Mouse (Mus musculus) cortical plate, adult 2 months (tissue): ENCODE data around the gene Rarg. TPM values are rescaled to one million over a fixed set of nuclear protein-coding genes. Genes with fewer than 3 reads are reported as not detected.
A peak's percentile ranks its signal among the peaks of the same experiment; 100 is the strongest.

Source experiments
- H3K27ac ChIP-seq: fragments of 200-500 bp; 2 replicates; pipeline ENCODE4 v1.5.1; 2012; ENCODE audit warnings: low read length, control low read depth, inconsistent platforms; ENCODE audit not compliant: insufficient read depth
- H3K4me1 ChIP-seq: fragments of 200-500 bp; 2 replicates; pipeline ENCODE4 v1.6.1; 2011; ENCODE audit warnings: low read length; ENCODE audit not compliant: control insufficient read depth, insufficient read depth
- H3K4me3 ChIP-seq: fragments of 200-500 bp; 2 replicates; pipeline ENCODE4 v1.5.1; 2011; ENCODE audit warnings: mild to moderate bottlenecking, low read length, control low read depth; ENCODE audit not compliant: insufficient read depth
- CTCF ChIP-seq: fragments of 200-500 bp; IDR thresholded peaks from 2 replicates; pipeline ENCODE4 v1.5.1; 2011; ENCODE audit warnings: mild to moderate bottlenecking, control low read depth, low read length; ENCODE audit not compliant: insufficient read depth; ENCODE audit errors: extremely low read depth
- POLR2A ChIP-seq: fragments of 200-500 bp; IDR thresholded peaks from 2 replicates; pipeline ENCODE4 v1.6.1; 2011; ENCODE audit warnings: mild to moderate bottlenecking, low read length, control low read depth; ENCODE audit not compliant: insufficient read depth; ENCODE audit errors: extremely low read depth
- polyA plus RNA-seq: library from polyadenylated mRNA; depleted of rRNA; stranded (reverse); fragments of >200 nt; gene quantifications from 2 replicates; pipeline ENCODE4 v1.2.3, GENCODE M21; 2012

Rarg gene
- polyA plus RNA-seq, 1 experiment = 12.3 TPM

- peak; percentile 55; the same call in 1 of the 2 replicates for TF ChIP-seq POLR2A
- no peak for TF ChIP-seq CTCF
- Histone ChIP-seq H3K27ac (peak overlapping the region; percentile 87), H3K4me3 (peak overlapping the region; percentile 90), H3K4me1 (0 out of 2 replicates have a peak, but pooled peaks cover 2% of the 10 kb centered on the region)
Observed at GRCm38 (mm10) chr15:102279783-102280520, 22.6 kb upstream of the Rarg start.

DNA sequence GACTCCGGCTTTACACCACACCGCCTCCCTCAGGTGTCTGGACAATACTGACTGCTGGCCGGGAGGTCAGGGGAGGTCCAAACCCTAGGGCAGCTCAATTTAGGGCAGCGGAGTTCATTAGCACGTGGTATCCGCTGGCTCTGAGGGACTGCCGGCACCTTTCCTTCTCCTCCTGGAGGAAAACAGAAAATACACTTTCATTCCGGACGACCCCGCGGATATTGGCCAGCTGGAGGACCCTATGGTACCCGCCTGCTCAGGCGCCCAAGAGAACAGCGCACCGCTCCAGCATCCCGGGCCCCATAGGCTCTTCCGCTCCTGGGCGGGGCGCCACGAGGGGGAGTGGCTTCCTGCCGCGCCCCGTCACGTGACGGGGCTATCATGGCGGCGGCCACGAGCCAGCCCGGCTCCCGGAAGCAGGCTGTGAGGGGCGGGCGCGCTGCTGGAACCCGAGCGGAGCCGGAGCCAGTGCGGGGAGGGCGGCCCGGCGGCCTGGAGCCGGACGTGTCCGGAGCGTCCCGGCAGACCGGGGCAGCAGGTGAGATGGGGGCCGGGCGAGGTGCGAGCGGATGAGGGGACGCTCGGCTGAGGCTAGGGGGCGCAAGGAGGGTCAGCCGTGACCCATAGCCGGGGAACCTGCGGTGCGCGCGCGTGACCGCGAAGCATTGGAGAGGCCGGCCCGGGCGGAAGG lies 21.9 kb upstream of the Rarg start, which contains the start of gene Mfsd5:
Mfsd5 (plus strand) TSS at position 363 of the 691 bp plus-strand sequence.
- 0 out of 2 replicates have a peak, but pooled peaks cover 2% of the 10 kb centered on the region for H3K4me1 ChIP-seq
- TF ChIP-seq POLR2A (peak; percentile 76), CTCF (no peak)
- H3K27ac ChIP-seq = peak within 1 kb of the TSS; percentile 87
- H3K4me3 ChIP-seq = peak within 1 kb of the TSS; percentile 90

DNA sequence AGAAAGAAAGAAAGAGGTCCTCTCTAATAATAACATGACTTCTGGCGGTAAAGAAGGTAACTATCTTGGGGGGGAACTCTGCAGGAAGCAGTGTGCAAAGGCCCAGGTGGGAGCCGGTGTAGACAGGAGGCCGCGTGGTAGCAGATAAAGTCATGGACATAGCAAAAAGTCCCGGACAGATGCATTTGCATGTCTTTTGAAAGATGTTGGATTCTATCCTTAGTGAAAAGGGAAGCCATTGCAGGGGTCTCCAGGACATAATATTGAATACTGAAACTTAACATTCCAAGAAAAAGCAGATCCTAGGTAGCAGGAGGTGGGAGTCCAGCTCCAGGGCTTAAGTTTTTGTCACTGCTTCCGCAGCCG lies 21.4 kb upstream of the Rarg start:
- Histone ChIP-seq H3K4me3 (peak overlapping the region; percentile 90), H3K27ac (peak overlapping the region; percentile 17; the same call in 1 of the 2 replicates), H3K4me1 (0 out of 2 replicates have a peak, but pooled peaks cover 2% of the 10 kb centered on the region)
- no peak for TF ChIP-seq CTCF
- no peak for TF ChIP-seq POLR2A

GRCm38 (mm10) chr15:102273982-102274716 lies 16.8 kb upstream of the Rarg start:
- Histone ChIP-seq H3K27ac (no peak overlapping the region), H3K4me3 (no peak overlapping the region), H3K4me1 (no peaks in the 10 kb centered on the region)
- TF ChIP-seq CTCF (no peak), POLR2A (no peak)

DNA sequence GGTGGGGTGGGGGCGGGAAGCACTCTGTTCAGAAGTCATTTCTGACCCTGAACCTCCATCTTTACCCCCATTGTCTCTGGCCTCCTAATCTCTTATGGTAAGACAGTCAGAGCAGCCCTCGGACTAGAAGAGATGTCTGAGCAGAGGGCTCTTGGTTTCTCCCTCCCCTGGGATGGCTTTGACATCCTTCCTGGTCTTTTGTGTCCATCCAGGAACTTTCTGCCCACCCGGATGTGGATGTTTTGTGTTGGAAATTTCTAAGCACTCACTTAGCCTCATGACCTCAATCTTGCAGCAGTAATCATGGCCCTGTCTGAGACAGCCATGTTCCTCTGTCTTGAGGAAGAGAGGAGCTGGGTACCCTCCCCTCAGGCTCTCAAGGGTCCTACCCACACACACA lies 14.1 kb upstream of the Rarg start:
- no peak for TF ChIP-seq CTCF
- TF ChIP-seq POLR2A = no peak
- H3K27ac ChIP-seq = no peak overlapping the region
- H3K4me1 ChIP-seq = no peaks in the 10 kb centered on the region
- no peak overlapping the region for H3K4me3 ChIP-seq

GRCm38 (mm10) chr15:102270274-102270960 lies 13.1 kb upstream of the Rarg start, which contains the start of gene Gm9918:
TSS of gene Gm9918 (plus strand) at chr15:102270563.
- no peaks in the 10 kb centered on the region for H3K4me1 ChIP-seq
- no peak for TF ChIP-seq POLR2A
- no peak for TF ChIP-seq CTCF
- no peak within 1 kb of the TSS for H3K27ac ChIP-seq
- H3K4me3 ChIP-seq = no peak within 1 kb of the TSS

DNA sequence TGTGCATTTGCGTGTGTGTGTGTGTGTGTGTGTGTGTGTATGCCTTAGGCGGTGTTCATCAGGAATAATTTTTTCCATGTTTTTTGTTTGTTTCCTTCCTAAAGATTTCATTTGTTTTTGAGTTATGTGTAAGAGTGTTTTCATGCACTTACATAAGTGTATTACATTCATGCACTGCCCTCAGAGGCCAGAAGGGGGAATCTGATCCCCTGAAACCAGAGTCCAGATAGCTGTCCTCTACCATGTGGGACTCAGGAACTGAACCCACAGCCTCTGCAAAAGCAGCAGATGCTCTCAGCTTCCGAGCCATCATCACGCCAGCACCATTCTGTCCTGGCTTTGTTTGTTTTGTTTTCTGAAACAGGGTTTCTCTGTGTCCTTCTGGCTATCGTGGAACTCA lies 8.2 kb upstream of the Rarg start:
- no peak for TF ChIP-seq POLR2A
- no peak for TF ChIP-seq CTCF
- H3K27ac ChIP-seq = no peak overlapping the region
- H3K4me3 ChIP-seq = no peak overlapping the region
- H3K4me1 ChIP-seq = no peaks in the 10 kb centered on the region

DNA sequence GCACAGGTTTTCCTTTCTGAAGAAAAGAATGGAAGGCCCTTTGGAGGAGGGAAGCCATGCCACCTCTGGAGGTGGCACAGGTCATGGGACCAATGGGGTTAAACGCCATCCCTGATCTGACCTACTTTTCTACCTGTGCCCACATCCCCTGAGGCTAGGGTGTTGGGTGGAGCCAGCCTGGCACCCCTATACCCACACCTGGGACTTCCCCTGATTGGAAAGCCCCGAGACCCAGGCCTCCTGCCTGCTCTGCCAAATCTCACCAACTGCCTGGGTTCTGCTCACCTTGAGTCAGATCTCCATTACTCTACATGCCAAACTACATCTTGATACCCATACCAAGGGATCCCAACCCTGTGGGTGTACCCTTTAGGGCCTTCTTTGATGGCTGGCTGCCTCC lies 5.7 kb upstream of the Rarg start:
- H3K4me3 ChIP-seq = no peak overlapping the region
- TF ChIP-seq CTCF (no peak), POLR2A (no peak)
- peaks cover 3% of the 10 kb centered on the region; the same call in 1 of the 2 replicates for H3K4me1 ChIP-seq
- H3K27ac ChIP-seq = no peak overlapping the region

DNA sequence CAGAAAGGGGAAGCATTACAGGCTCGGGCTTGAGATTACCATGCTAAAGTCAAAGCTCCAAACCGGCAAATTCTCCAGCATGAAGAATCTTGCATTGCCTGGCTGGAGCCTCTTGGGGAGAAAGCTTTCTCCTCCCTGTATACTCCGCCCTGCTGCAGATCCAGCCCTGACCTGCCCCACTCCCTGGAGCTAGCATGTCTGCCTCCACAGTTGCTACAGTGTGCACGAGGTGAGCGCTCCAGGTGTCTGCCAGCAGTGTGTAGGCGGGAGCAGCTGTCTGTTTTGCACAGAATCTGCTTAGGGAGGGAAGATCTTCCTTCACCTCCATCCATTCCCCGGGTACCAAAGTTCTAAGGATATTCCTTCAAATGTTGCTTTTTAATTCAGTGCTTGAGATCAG lies 5.3 kb upstream of the Rarg start:
- H3K27ac ChIP-seq = no peak overlapping the region
- TF ChIP-seq CTCF = no peak
- no peak for TF ChIP-seq POLR2A
- peaks cover 4% of the 10 kb centered on the region for H3K4me1 ChIP-seq
- H3K4me3 ChIP-seq = no peak overlapping the region

DNA sequence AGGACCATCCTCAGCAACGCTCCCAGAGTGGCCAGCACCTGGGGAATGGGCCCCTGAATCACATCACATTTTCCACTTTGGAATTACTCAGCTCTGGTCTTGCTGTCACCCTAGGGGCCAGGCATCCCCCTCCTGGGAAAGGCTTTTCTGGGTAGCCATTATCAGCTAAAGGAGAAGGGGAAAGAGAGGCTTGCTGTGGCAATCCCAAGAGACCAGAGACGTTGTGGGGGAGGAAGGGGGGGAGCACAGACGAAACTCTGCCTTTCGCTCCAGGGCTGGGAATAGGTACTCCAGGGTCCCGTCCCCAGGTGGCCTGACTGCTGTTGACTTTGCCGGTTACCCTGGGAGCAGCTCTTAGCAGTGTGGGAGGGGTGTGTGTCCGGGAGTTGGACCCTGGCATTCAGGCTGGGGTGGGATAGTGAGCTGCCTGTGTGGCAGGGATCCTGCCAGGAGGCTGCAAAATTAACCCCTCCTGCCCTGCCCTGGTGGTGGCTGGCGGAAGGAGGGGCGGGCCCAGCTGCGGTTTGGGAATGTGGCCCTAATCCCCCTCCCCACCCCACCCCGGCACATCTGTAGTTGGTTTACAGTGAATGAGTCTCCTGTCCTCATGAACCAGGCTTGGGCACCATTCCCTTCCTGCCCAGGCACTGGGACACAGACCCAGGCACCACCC lies 1.4 kb upstream of the Rarg start:
- TF ChIP-seq CTCF (no peak), POLR2A (no peak)
- no peak overlapping the region for H3K27ac ChIP-seq
- peaks cover 6% of the 10 kb centered on the region for H3K4me1 ChIP-seq
- H3K4me3 ChIP-seq = no peak overlapping the region
